Mouse (Mus musculus) testis, postnatal 10 days (tissue): ENCODE results near the gene Selplg.

Experiments
- DNase-seq: peaks from one replicate; pipeline ENCODE4 v3.0.0; 2021; ENCODE audit warnings: low spot score

The Selplg gene

GRCm38 (mm10) chr5:113854494-113854893 lies 22.1 kb upstream of the Selplg start:
- peak; percentile 95 for DNase-seq

DNA sequence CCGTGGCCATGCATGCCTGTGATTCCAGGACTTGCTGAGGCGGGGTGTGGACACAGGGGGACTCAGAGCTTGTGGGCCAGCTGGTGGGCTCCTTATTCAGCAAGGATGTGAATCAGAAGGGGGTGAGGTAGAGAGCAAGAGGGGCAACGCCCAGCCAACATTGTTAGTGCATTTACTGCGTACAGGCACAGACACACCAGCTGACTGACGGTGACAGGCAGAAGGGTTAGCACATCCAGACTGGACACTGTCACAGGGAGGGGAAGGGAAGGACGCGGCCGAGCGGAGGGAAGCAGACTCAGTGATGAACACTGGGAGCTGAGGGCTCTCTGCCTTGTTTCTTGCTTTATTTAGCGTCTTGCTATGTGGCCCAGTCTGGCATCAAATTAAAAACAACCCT lies 21.1 kb upstream of the Selplg start:
- DNase-seq = no peak

- DNase-seq = no peak
Observed at GRCm38 (mm10) chr5:113852463-113852862, 20.0 kb upstream of the Selplg start.

DNA sequence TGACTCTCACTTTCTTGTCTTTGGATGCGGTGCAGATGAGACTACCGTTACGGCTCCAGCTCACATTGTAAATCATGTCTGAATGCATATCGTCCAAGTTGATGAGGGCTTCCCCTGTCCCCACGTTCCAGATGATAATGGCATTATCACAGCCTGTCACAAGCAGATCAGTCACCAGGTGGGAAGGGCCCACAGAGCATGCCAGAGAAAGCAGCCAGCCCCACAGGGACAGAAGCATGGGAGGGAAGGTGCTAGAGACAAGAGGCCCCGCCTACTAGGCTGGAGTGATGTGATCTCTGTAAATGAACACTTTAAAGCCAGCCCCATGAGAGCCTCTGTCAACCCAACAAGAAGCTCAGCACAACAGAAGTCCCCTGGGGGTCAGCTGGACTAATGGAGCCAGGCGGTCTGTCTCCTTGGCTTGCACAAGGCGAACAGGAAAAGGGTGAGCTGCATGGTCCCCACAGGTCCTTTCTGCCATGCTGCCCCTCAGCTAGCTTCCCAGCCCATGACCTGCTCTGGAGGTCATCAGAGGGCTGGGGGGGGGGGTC lies 18.3 kb upstream of the Selplg start:
- DNase-seq = no peak

DNA sequence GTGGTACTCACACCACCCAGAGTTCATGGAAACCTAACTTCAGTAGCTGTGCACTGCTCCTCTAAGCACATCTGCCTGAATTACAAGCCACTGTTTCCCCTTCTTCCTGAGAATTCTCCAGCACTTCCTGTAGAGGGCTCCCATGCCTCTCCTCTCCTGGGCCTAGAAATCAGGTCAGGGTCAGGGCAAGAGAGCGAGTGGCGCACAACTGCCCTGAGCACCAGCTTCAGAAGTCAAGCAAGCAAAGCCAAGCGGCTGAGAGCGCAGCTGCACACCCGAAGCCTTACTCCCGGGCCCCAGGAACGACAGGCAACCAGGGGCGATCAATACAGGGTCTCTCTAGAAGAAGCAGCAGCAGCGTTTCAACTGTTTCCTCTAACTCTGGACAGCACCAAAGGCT lies 15.2 kb upstream of the Selplg start:
- DNase-seq = no peak

DNA sequence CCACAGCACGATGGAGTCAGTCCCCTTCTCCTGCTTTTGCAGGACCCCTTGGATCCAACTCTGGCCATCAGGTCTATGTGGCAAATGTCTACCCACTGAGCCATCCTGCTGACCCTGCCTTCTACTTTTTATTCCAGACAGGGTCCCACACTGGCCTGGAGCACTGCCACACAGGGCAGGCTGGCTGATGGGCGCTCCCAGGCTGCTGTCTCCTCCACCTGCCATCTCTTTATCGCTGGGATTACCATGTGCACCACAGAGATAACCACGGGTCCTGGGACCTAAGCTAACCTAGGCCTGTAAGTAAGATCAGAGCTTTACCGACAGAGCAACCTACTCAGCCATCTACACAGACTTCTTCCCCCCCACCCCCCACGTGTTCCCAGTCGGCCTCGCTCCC lies 14.2 kb upstream of the Selplg start:
- no peak for DNase-seq

- no peak for DNase-seq
Observed at GRCm38 (mm10) chr5:113845627-113846026, 13.2 kb upstream of the Selplg start.

DNA sequence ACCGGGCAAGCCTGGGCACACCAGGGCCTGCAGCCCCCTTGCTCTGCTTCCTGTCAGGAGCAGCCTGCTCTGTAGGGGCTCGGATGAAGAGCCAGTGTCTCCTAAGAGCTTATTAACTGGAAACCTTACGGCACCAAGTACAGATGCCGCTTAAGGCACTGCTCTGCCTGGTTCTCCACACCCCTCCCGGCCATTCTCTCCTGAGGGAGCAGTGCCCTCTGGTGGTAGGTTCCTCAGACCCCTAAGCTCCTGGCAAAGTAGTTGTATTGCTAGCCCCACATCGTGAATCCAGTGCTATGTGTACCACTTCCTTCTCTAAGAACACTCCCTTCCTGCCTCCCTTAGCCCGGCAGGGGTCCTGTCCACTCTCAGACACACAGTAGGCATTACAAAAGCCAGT lies 12.3 kb upstream of the Selplg start:
- DNase-seq = peak; percentile 85

GRCm38 (mm10) chr5:113844106-113844505 lies 11.7 kb upstream of the Selplg start:
- no peak for DNase-seq

DNA sequence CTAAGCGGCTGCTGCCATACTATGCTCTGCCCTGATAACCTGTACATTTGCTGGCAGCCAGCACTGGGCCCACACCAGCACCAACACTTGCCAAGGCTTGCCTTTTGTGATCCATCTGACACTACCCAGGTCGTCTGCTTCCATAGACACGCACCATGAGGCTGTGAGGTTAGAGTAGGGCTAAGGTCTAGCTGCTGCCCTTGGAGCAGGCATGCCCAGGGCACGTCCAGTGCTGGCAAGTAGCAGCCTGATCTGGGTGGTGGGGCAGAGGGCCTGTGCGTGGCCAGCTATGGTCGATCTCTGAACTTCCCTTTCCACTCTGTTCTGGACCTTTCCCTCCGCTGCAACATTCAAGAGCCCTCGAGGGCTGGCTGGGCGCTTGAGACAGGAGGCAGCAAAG lies 10.5 kb upstream of the Selplg start:
- no peak for DNase-seq

DNA sequence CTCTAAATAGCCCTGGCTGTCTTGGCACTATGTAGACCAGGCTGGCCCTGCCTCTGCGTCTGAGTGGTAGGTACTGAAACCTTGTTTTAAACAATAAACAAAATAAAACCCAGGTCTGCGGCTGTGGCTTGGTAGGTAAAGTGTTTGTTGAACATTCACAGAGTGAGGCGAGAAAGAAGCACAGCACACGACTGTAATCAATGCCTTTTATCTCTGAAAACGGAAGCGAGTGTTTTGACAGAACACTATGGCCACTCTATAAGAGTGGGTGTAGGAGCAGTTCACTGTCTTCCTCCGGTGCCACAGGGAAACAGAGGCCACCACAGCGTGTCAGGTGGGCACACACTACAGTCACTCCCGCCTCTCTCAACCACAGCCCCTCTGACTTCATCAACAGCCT lies 9.8 kb upstream of the Selplg start:
- DNase-seq = no peak

DNA sequence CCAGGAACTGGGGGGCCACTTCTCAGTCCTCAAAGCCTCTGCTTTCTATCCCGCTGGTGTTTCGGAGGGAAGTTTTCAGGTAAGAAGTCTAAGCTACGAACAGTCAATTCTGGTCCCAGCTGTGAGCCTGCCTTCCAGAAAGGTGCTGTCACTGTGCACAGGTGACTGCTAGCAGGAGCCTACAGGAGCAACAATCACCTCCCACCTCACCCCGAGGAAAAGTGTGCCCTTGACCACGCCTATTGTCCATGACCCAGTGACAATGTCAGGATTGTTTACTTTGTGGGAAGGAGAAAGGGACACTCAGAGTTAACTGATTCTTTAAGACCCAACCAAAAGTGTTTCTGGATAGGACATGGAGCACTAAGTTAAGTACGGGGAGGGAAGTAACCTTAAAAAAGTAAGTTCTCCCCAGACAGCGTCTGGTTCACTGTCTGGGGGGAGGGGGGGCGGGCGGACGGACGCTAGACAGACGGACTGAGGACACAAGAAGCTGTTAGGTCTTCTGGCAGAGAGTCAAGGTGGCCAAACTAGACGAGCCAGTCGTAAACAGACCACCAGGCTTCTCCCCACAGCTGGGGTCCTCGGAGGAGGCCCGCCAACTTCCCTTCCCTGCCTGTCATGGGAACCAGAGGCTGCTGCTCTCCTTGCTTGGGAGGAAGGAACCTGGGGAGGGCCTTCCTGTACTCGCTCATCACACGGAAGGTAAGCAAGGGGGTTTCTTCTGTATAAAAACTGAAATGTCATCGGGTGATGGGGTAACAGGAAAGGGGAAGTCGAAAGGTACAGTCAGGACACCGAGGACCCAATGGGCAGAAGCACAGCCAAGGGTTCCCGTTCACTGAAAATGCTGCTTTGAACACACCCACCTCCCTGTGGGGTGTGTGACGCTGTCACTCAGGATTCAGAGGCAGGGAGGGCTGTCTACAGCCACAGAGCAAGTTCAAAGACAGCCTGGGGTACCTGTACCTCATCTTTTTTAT lies 9.1 kb upstream of the Selplg start:
- no peak for DNase-seq

DNA sequence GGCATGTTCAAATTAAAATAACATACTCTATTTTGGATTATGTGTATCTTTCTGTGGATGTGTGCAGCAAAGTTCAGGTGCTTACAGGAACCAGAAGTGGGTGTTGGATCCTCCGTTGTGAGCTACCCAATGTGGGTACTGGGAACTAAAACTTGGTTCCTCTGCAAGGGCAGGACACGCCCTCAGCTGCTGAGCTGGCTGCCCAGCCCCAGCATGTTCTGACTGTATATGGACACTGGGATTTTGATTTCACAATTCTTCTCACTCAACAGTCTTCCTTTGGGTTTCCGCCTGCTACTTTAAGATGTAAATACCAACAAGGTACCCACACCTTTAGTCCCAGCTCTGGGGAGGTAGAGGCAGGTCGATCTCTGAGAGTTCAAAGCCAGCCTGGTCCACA lies 8.0 kb upstream of the Selplg start:
- no peak for DNase-seq

GRCm38 (mm10) chr5:113836961-113837360 lies 4.5 kb upstream of the Selplg start:
- DNase-seq = no peak

DNA sequence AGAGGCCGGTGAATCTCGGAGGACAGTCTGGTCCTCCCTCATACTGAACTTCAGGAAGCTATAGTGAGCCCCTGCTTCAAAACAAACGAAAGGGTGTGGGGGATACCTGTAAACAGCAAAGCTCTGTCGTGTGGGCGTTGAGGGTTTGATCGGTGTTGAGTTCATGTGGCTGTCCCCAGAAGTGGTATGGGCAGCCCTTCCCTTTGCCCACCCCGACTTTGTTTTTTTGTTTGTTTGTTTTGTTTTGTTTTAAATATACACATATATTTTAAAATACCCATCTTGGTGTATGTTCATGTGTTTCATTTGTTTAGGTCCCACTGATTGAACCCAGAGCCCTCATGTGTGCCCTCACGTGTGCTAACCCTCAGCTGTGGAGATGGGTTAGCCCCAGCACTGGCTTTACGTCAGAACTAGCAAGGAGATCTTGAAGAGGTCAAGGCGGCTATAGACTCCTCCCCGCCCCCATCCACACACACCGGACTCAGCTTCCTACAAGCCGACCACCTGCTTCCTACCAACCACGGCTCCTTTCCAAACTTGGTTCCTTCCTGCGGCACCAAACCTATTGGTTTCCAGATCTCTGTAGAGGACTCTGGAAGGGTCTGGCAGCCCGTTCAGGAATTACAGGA lies 988 bp upstream of the Selplg start:
- no peak for DNase-seq

GRCm38 (mm10) chr5:113831741-113832140 lies 703 bp downstream of the Selplg start:
- DNase-seq = no peak

GRCm38 (mm10) chr5:113830796-113831195 lies 1.6 kb downstream of the Selplg start:
- no peak for DNase-seq

- no peak for DNase-seq
Observed at GRCm38 (mm10) chr5:113830292-113830643, 2.2 kb downstream of the Selplg start.

DNA sequence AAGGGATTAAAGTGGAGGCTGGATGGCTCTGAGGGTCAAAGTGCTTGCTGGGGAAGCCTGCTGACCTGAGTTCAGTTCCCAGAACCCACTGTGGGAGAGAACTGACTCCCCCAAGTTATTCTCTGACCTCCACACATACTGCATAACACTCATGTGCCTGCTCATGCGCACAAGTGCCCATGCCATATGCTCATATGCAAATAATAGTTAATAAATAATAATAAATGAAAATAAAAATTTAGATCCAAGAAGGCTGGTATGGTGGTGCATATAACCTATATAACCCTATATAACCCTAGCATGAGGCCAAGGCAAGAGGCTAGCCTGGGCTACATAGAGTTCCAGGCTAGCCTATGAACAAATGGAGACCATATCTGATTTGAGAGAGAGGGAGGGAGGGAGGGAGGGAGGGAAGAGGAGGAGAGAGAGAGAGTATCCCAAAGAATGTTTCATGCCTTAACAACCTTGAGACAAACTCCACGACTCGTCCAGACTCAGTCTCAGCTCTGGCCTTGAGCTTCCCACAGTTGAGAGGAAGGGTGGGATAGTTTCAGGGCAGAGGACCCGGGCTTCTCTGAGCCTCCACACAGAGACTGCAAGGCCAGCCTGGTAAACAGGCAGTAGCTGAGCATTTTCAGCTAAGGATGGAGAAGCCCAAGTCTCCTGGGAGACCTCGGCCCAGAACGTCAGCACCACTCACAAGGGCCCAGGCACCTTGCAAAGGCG lies 2.7 kb downstream of the Selplg start:
- no peak for DNase-seq

DNA sequence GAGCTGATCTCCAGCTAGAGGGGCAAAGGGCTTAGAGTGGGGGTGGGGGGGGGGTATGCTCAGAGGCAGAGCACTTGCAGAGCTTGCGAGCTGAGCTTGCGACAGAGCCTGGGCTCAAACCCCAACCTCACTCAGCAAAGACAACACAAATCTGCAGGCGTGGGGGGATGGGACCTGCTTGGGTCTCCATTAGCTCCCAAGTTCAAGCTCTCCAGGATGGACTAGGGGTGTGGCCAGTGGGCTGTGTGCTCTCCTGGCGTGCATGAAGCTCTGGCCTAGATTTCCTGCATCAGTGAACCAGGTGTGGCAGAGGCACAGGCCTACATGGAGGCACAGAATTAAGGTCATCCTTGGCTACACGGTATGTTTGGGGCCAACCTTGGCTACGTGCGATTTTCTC lies 4.0 kb downstream of the Selplg start:
- no peak for DNase-seq

GRCm38 (mm10) chr5:113827991-113828411 lies 4.4 kb downstream of the Selplg start:
- no peak for DNase-seq

DNA sequence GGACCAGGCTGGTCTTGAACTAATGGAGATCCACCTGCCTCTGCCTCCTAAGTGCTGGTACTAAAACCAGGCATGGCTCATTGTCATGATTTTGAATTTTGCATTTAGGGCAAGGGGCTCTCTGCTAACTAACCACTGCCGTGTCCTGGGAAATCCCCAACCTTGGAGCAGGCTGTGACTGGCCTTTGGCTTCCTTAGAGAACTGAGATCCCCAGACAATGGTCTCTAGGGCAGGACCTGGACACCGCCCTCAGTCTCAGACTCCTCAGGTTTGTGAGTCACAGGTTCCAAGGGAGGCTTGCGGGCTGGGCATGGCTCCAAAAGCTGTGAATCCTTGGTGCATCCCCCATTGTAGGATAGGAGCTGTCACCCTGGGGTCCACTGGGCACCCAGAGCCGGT lies 5.8 kb downstream of the Selplg start:
- no peak for DNase-seq

DNA sequence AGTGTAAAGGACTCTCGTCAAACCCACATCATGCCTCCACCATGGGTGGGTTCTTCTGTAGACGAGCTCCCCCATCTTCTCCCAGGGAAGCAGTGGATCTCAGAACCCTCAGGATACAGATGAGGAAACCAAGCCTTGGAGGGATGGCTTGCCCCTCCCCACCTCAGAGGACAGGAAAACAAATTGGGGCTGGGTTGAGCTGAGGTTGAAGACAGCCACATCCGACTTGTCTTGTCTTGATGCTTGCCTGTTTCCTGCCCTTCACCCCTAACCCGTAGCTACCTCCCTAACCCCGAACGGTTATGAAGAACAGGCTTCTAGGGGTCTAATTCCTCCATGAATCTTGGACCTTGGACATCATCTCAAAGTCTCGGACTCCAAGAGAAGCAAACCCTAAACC lies 6.9 kb downstream of the Selplg start:
- no peak for DNase-seq
